Mouse (Mus musculus): ENCODE results near the gene Eif2b3.

The Eif2b3 gene

GRCm38 (mm10) chr4:117019206-117020134 lies at the start of gene Eif2b3:
TSS of gene Eif2b3 (plus strand) at chr4:117019402.
- DNase-seq (ENCODE audit: low spot score): peak; percentile 85

GRCm38 (mm10) chr4:116976503-116976902 lies 42.7 kb upstream of the Eif2b3 start:
- DNase-seq (ENCODE audit: low spot score): no peak

- DNase-seq (ENCODE audit: low spot score): no peak
These were observed 33.5 kb upstream of the Eif2b3 start for GRCm38 (mm10) chr4:116985681-116986080.

- peak; percentile 38 for DNase-seq (ENCODE audit: low spot score)
These were observed 32.6 kb upstream of the Eif2b3 start for GRCm38 (mm10) chr4:116986400-116987121.

GRCm38 (mm10) chr4:116987122-116987456 lies 32.1 kb upstream of the Eif2b3 start:
- no peak for DNase-seq (ENCODE audit: low spot score)

- DNase-seq (ENCODE audit: low spot score): no peak
These were observed 29.5 kb upstream of the Eif2b3 start for GRCm38 (mm10) chr4:116989731-116990130.

GRCm38 (mm10) chr4:116991366-116991765 lies 27.8 kb upstream of the Eif2b3 start:
- peak; percentile 69 for DNase-seq (ENCODE audit: low spot score)

GRCm38 (mm10) chr4:116993672-116994621 lies 25.3 kb upstream of the Eif2b3 start, which contains the start of gene Urod:
TSS of gene Urod (minus strand) at chr4:116994413.
- DNase-seq (ENCODE audit: low spot score): peak; percentile 88

- peak; percentile 40 for DNase-seq (ENCODE audit: low spot score)
These were observed 23.9 kb upstream of the Eif2b3 start, which contains the start of gene Hectd3 for GRCm38 (mm10) chr4:116995131-116995797. TSS of gene Hectd3 (plus strand) at chr4:116995317.

GRCm38 (mm10) chr4:116995798-116996135 lies 23.4 kb upstream of the Eif2b3 start:
- DNase-seq (ENCODE audit: low spot score): peak; percentile 44

GRCm38 (mm10) chr4:116999513-117000154 lies 19.6 kb upstream of the Eif2b3 start:
- DNase-seq (ENCODE audit: low spot score): no peak

- DNase-seq (ENCODE audit: low spot score): no peak
These were observed 17.2 kb upstream of the Eif2b3 start for GRCm38 (mm10) chr4:117001957-117002356.

GRCm38 (mm10) chr4:117002543-117003521 lies 16.4 kb upstream of the Eif2b3 start:
- peak; percentile 44 for DNase-seq (ENCODE audit: low spot score)

- DNase-seq (ENCODE audit: low spot score): no peak
These were observed 14.6 kb upstream of the Eif2b3 start for GRCm38 (mm10) chr4:117004649-117005048.

GRCm38 (mm10) chr4:117005611-117006400 lies 13.4 kb upstream of the Eif2b3 start:
- DNase-seq (ENCODE audit: low spot score): no peak

- no peak for DNase-seq (ENCODE audit: low spot score)
These were observed 12.1 kb upstream of the Eif2b3 start for GRCm38 (mm10) chr4:117007058-117007457.

GRCm38 (mm10) chr4:117010231-117010630 lies 9.0 kb upstream of the Eif2b3 start:
- no peak for DNase-seq (ENCODE audit: low spot score)

GRCm38 (mm10) chr4:117013596-117013995 lies 5.6 kb upstream of the Eif2b3 start:
- no peak for DNase-seq (ENCODE audit: low spot score)
